Mouse (Mus musculus) heart, adult 8-10 months (tissue): ENCODE measurements around the gene Gm43738. TPM values are rescaled to one million over a fixed set of nuclear protein-coding genes. Genes with fewer than 3 reads are reported as not detected.
A peak's percentile ranks its signal among the peaks of the same experiment; 100 is the strongest.
"Not testable (repeated sequence)": the region's sequence is repeated elsewhere in the genome, so short reads cannot be mapped to it uniquely, and the experiment has no call there.

Experiments
- DNase-seq: peaks from one replicate; pipeline ENCODE4 v3.0.0; 2022; ENCODE audit warnings: low spot score
- total RNA-seq, 4 experiments: library from RNA; stranded (reverse); gene quantifications; 2 replicates each; pipeline ENCODE4 v1.2.4; 2022

The Gm43738 gene
- total RNA-seq, 4 experiments from 2014 or later: not detected

- no peak for DNase-seq
Measured at GRCm38 (mm10) chr3:89102495-89103290, 1.8 kb upstream of the Gm43738 start.

GRCm38 (mm10) chr3:89101812-89102494 is 1.1 kb upstream of the Gm43738 start, which contains the start of gene Fdps:
Fdps (minus strand) TSS chr3:89101959.
- peak; percentile 97 for DNase-seq

- no peak for DNase-seq
Measured at GRCm38 (mm10) chr3:89101459-89101811, 536 bp upstream of the Gm43738 start.

DNA sequence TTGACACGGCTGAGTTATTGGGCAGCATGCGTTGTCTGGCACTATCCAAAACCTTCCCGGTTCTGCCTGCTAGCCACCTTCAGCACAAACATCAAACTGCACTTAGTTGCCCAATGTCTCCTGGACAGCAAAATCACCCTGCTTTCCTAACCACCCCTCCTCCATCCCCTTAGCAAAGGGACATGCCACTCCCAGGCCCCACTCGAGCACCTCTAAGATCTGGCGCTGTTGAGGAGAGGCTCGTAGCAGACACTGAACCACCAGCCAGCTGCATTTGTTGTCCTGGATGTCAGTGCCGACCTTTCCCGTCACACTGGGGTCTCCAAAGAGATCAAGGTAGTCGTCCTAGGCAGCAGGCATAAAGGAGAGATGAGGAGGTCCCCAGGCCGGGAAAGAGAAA is 6.9 kb downstream of the Gm43738 start:
- no peak for DNase-seq

DNA sequence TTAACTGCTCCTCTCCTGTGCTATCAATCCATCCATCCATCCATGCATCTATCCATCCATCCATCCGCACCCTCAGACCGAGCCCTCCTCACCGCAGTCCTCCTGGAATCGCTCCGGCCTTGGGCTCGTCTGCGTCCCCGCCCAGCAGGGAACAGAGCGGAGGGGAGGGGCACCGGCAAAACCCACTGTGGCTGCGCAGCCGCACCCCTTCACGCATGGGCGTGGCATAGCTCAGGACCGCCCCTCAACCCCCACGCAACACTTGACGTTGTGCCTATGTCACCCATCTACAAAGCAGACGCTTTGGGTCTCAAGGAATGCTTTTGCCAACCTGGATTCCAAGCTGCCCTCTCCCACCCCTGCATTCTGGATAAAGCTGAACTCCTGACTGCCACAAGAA is 7.7 kb downstream of the Gm43738 start, which contains the start of gene Rusc1:
Rusc1 (minus strand) TSS at position 137 of the 400 bp plus-strand sequence.
- peak; percentile 78 for DNase-seq

DNA sequence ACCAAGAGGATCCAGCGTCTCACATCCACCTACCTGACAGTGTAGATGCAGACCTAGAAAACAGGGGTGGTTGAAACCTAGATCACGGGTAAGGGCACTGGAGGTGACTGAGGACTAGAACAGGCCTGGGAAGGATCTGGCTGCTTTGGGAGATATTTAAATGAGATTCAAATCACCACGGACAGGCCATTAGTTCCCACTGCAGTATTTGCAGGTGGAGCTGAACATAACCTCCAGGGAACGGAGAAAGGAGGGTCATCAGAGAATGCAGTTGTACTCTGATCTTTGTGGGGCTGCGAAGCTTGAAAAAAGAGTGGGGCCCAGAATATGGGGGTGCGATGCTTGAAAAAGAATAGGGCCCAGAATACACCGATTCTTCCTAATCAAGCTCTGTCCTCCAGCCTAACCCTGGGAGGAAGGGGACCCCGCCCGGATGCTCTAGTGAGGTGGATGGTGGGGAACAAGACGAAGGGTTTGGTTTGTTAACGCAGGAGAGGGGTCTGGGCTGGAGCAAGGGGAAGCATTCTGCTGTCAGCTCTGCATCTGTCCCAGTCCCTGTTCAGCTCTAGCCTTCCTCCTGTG is 8.3 kb downstream of the Gm43738 start:
- no peak for DNase-seq

DNA sequence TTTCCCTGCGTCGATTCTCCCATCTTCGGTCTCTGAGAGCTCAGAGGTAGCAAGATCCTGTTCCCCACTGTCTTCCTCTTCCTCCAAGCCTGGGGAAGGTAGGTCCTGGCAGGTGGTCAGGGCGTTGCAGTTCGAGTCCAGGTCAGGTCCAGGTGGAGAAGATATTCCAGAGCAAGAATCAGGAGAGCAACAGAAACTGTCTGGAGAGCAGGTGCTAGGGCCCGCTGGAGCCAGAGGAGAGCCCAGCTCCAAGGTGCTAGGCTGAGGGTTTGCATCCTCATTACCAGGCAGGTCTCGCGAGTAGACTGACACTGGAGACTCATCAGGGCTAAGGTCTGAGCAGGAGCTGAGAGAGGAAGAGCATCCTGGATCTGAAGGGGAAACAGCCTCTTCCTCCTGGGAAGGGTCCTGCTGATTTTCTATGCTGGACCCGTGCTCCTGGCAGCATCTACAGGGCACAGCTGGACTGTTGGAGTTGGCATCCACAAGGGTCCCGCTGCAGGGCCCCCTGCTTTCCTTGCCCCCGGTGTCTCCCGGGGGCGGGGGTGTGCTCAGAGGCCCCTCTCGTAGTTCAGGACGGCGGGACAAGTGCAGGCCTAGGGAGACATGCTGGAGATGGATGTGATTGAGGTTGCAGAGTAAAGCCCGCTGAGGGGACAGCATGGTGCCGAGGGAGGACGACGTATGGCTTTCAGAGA is 8.9 kb downstream of the Gm43738 start:
- DNase-seq: no peak

GRCm38 (mm10) chr3:89090694-89091655 is 9.9 kb downstream of the Gm43738 start:
- peak; percentile 81 for DNase-seq

GRCm38 (mm10) chr3:89089882-89090591 is 10.9 kb downstream of the Gm43738 start:
- peak; percentile 94 for DNase-seq

- DNase-seq: no peak
Measured at GRCm38 (mm10) chr3:89088974-89089373, 11.9 kb downstream of the Gm43738 start.

DNA sequence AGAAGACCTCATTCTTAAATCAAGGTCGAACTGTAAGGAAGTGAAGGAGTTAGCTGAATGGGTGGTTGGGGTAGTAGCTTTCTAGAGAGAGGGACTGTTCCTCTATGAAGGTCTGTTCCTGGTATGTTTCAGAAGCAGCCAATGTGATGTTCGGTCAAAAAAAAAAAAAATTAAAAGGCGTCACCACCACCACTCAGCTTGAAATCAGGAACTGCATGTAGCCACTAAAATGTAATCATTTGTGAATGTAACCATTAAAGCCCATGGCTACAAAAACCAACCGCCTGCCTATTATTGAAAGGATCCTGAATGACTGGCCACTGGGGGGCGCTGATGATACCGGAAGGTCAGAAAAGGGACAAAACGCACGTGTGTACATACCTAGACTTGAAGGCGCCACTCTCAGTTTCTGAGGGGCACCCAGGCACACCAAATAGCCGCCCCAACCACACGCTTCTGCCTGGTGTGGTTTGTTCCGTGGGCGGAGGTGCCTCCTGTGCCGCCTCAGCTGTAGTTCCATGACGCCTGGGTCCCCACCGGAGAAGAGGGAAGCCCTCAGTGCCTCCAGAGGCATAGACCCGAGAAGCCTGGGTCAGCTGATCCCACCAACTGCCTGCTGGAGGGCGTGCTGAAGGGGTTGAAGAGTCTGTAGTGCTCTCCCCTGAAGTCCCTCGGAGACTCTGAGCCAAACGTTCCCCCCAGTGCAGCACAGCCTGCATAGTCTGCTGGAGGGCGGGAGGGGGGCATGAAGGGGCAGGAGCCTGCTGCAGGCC is 13.4 kb downstream of the Gm43738 start:
- peak; percentile 68 for DNase-seq

DNA sequence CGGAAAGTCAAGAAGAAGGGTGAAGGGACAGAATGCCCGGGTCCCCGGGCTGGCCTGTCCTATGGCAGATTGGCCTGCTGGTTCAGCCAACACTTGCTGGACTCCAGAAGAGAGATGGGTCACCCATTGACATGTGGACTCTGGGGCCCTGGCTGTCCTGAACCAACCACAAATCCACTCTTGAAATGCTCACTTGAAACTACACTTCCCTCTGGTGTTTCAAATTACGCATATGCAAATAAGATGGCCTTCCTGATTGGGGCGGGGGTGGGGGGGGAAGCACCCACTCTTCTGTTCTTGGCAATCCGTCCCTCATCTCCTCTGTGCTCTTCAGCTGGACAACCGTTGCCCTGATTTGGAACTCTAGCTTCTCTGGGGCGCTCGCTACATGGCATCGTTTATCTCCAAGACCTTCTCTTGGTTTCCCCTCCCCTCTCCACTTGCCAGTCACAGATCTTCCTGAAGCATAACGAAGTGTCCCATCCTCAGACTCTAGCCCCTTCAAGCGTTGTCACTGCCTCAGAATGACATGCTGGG is 16.2 kb downstream of the Gm43738 start:
- DNase-seq: no peak

- no peak for DNase-seq
Measured at GRCm38 (mm10) chr3:89084133-89084532, 16.8 kb downstream of the Gm43738 start.

DNA sequence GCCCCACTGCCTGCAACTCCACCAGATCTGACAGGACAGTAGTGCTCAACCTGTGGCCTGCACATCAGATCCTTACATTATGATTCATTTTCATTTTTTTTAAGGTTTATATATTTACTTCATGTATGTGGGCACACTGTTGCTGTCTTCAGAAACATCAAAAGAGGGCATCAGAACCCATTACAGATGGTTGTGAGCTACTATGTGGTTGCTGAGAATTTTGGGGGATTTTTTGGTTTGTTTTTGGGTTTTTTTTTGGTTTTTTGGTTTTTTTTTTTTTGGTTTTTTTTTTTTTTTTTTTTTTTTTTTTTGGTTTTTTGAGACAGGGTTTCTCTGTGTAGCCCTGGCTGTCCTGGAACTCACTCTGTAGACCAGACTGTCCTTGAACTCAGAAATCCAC is 18.6 kb downstream of the Gm43738 start:
- not testable (repeated sequence) for DNase-seq

DNA sequence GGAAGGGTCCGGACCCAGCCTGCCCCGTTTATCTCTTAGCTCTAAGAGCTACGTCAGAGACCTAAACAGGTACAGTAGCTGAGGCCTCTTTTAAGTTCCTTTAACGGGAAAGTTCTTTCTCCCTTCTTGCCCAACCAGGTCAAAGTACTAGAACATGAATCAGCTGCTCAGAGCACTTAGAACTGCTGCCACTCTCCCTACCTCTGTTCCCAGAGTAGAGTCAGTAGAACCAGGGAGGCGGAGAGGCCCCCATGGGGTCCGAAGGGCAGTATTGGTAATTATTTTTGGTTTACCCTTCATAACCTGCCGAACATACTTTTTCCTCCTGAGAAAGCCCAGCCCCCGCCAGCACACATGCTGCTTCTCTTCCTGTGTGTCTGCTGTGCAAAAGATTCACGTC is 23.5 kb downstream of the Gm43738 start:
- no peak for DNase-seq

DNA sequence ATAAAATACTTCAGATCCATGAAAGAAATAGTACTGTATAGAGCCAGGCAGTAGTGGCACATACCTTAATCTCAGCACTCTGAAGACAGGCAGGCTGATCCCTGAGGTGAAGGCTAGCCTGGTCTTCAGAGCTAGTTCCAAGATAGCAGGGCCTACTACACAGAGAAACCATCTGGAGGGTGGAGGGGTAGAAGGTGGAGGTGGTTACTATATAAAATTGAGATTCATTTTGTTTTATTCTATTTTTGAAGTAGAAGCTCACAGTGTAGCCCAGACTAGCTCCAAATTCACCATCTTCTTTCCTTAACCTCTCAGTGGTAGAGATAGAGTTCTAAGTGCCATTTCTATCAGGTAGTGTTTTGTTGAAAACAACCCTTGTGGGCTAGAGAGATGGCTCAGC is 33.6 kb downstream of the Gm43738 start:
- no peak for DNase-seq

DNA sequence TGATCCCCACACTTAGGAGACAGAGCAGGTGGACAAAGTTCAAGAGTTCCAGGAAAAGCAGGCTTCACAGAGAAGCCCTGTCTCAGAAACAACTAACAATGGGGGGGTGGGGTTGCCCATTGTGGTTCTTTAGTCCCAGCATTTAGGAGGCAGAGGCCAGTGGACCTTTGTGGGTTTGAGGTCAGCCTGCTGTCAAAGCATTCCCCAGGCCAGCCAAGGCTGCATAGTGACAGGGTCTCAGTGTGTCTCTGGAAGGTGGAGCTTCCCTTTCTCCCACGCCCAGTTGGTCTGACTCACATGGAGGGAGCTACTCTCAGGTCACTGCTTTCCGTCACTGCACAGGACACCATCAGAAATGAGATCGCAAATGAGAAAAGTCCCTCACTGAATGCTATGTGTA is 39.2 kb downstream of the Gm43738 start:
- DNase-seq: no peak

- peak; percentile 8 for DNase-seq
Measured at GRCm38 (mm10) chr3:89058783-89059182, 42.1 kb downstream of the Gm43738 start.

DNA sequence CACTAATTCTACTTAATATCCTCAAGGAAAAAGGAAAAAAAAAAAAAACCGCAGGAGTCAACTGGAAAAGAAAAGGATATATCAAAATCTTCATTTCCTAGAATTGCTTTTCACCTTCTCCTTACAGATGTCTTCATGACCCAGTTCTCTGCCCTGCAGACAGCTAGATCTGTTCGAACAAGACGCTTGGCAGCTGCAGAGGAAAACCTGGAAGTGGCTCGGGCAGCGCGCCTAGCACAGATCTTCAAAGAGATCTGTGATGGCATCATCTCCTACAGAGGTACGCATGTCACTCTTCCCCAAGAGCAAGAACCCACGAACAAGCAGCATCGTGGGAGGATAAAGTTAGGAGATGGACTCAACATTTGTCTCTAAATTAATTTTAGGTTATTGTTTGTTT is 42.5 kb downstream of the Gm43738 start:
- DNase-seq: no peak
